In the genomic region with DNA sequence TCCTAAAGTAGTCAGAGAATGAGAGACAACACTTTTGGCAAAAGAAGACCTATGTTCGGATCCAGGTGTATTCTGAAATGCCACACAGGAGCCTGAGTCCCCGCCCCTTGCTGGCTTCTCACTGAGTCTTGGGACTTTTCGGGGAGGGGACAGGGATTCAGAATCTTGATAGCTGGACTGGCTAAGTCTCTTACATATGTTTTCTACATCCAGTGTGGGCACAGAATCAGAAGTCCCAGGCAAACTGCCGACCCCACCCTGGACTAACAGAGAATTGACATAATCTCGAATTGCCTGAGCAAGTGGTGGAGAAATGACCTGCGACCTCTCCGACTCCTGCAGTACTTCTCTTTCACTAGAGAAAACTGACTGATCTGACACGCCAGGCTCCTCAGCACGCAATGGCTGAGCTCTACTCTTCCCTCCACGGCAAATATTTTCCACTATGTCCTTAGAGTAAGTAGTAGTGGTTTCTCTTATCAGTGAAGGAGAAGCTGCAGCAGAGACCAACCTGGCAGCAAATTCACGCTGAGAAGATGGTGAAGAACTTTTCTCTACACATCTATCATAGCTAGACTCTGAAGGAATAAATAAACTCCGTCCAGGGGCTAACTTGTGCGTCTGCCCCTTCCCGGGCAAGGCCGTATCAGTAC, we compare ENCODE assay signal across 12 mouse cellular contexts.
"Had no signal": no experiment of that assay in that cellular context is flagged by ENCODE, and none has a peak within 500 bp of the region (broad histone marks: within the 10 kb centered on the region; RNA-seq: fewer than 3 reads in every experiment).

No protein-coding gene starts in this region.

- DNase-seq: kidney, adult 9 months; kidney, postnatal 10 days; kidney, postnatal 4 days; lung, adult 18-20 months; lung, postnatal 36 days; retina, postnatal 1 day; thymus, postnatal 36 days had no signal

- H3K4me2 ChIP-seq: limb, embryonic 12.5 days; midbrain, embryonic 11.5 days; midbrain, embryonic 15.5 days; neural tube, embryonic 13.5 days had no signal

- H3K9ac ChIP-seq: limb, embryonic 12.5 days; midbrain, embryonic 15.5 days; neural tube, embryonic 13.5 days had no signal

- H3K4me3 ChIP-seq: layer of hippocampus, adult 2 months; limb, embryonic 12.5 days; midbrain, embryonic 15.5 days; neural tube, embryonic 13.5 days had no signal

- ATAC-seq: midbrain, embryonic 15.5 days had no signal

- H3K27ac ChIP-seq: layer of hippocampus, adult 2 months; limb, embryonic 12.5 days; midbrain, embryonic 15.5 days; neural tube, embryonic 13.5 days had no signal

- H3K9me3 ChIP-seq: midbrain, embryonic 15.5 days; neural tube, embryonic 13.5 days had no signal

- H3K27me3 ChIP-seq: limb, embryonic 12.5 days; midbrain, embryonic 15.5 days; neural tube, embryonic 13.5 days had no signal
